Mouse (Mus musculus) CD8-positive naive resting alpha-beta T cell, adult 57 days (primary cell): ENCODE measurements around the gene Mfsd4b1. TPM values are rescaled to one million over a fixed set of nuclear protein-coding genes. Genes with fewer than 3 reads are reported as not detected.

Experiments used
- total RNA-seq: library from RNA; stranded (reverse); gene quantifications from one replicate; pipeline ENCODE4 v1.2.4, GENCODE M21; 2023

Mfsd4b1 gene
- total RNA-seq: not detected

GRCm38 (mm10) chr10:40024554-40025428 lies at the start of gene Mfsd4b1:
Mfsd4b1 (minus strand) TSS chr10:40025268.

GRCm38 (mm10) chr10:39986466-39986865 lies 38.6 kb downstream of the Mfsd4b1 start, which contains the start of gene Mfsd4b5:
Mfsd4b5 (minus strand) TSS chr10:39986646.

GRCm38 (mm10) chr10:39959761-39960440 lies 65.2 kb downstream of the Mfsd4b1 start, which contains the start of gene Mfsd4b3:
Mfsd4b3 (minus strand) TSS chr10:39960153.

Other genes starting within 250 kb of the Mfsd4b1 start
- 4.8 TPM for gene Mfsd4b4, start 126.0 kb downstream of the Mfsd4b1 start, total RNA-seq
- gene Mfsd4b2, start 98.3 kb downstream of the Mfsd4b1 start, total RNA-seq: 0.58 TPM
- 0.37 TPM for gene Mfsd4b3, start 65.1 kb downstream of the Mfsd4b1 start, total RNA-seq
- gene Mfsd4b5, start 38.6 kb downstream of the Mfsd4b1 start, total RNA-seq: 0.34 TPM
- gene Slc16a10, start 117.0 kb upstream of the Mfsd4b1 start, total RNA-seq: 8.1 TPM
- gene Rpf2, start 221.8 kb upstream of the Mfsd4b1 start, total RNA-seq: 24.4 TPM
- gene Gtf3c6, start 232.8 kb upstream of the Mfsd4b1 start, total RNA-seq: 35.0 TPM